Mouse (Mus musculus) heart, embryonic 11.5 days (tissue): ENCODE data around the gene Slc35e3. TPM values are rescaled to one million over a fixed set of nuclear protein-coding genes. Genes with fewer than 3 reads are reported as not detected.
"Not testable (repeated sequence)": the region's sequence is repeated elsewhere in the genome, so short reads cannot be mapped to it uniquely, and the experiment has no call there.

Experiments used
- ATAC-seq: fragments of 200-750 bp; cut with Nextera tagmentation; replicated peaks from 2 replicates; pipeline ENCODE4 v1.8.0; 2017; ENCODE audit warnings: moderate library complexity; ENCODE audit not compliant: insufficient number of reproducible peaks, low FRiP score, low TSS enrichment
- H3K27ac ChIP-seq: fragments of 300-500 bp; sonication (generic); 2 replicates; pipeline ENCODE4 v1.5.1; 2014; ENCODE audit warnings: mild to moderate bottlenecking, low read depth, low read length
- H3K27me3 ChIP-seq: fragments of 300-500 bp; sonication (generic); 2 replicates; pipeline ENCODE4 v1.6.1; 2014; ENCODE audit warnings: mild to moderate bottlenecking, low read length, mixed read lengths; ENCODE audit not compliant: control insufficient read depth, insufficient read depth
- H3K36me3 ChIP-seq: fragments of 300-500 bp; sonication (generic); 2 replicates; pipeline ENCODE4 v1.6.1; 2014; ENCODE audit warnings: mild to moderate bottlenecking, low read length, moderate library complexity, mixed read lengths; ENCODE audit not compliant: control insufficient read depth, insufficient read depth
- H3K4me1 ChIP-seq: fragments of 300-500 bp; sonication (generic); 2 replicates; pipeline ENCODE4 v1.6.1; 2014; ENCODE audit warnings: low read length; ENCODE audit not compliant: control insufficient read depth, insufficient read depth
- H3K4me2 ChIP-seq: fragments of 300-500 bp; sonication (generic); 2 replicates; pipeline ENCODE4 v1.6.1; 2014; ENCODE audit warnings: mild to moderate bottlenecking, moderate library complexity
- H3K4me3 ChIP-seq: fragments of 300-500 bp; sonication (generic); 2 replicates; pipeline ENCODE4 v1.5.1; 2014; ENCODE audit warnings: low read depth, low read length
- H3K9ac ChIP-seq: fragments of 300-500 bp; sonication (generic); 2 replicates; pipeline ENCODE4 v1.6.1; 2014; ENCODE audit warnings: mild to moderate bottlenecking, low read depth, low read length, moderate library complexity
- H3K9me3 ChIP-seq: fragments of 300-500 bp; sonication (generic); replicated peaks from 2 replicates; pipeline ENCODE4 v1.6.1; 2016; ENCODE audit warnings: low read length; ENCODE audit not compliant: control insufficient read depth
- WGBS: fragments of 180-500 bp; shearing (Covaris S2); extraction: QIAGEN DNeasy Blood & Tissue Kit; methylation state at CpG from one replicate; pipeline ENCODE4 v1.1.7; 2014; ENCODE audit not compliant: insufficient replicate concordance; 5-methylcytosine and 5-hydroxymethylcytosine counted together
- polyA plus RNA-seq: library from polyadenylated mRNA; unstranded; fragments of >200 nt; fragmentation: Nextera tagmentation; extraction: Ambion mirVana; gene quantifications from 2 replicates; pipeline ENCODE4 v1.2.1, GENCODE M21; 2014

The Slc35e3 gene
- polyA plus RNA-seq, 1 experiment from 2014 or later = 6.9 TPM

GRCm38 (mm10) chr10:117740171-117740570 lies 6.0 kb downstream of the Slc35e3 start:
- no peak overlapping the region for H3K4me3 ChIP-seq
- H3K4me2 ChIP-seq = no peak overlapping the region
- H3K27ac ChIP-seq = no peak overlapping the region
- H3K27me3 ChIP-seq = no peaks in the 10 kb centered on the region
- peaks cover 6% of the 10 kb centered on the region for H3K4me1 ChIP-seq
- H3K36me3 ChIP-seq = peaks cover 11% of the 10 kb centered on the region
- no peak overlapping the region for H3K9ac ChIP-seq
- 97% methylated on average over 10 of the region's 10 CpGs for WGBS
- ATAC-seq = no peak
- H3K9me3 ChIP-seq = no peaks in the 10 kb centered on the region

- 94% methylated on average over 6 of the region's 6 CpGs for WGBS
- Histone ChIP-seq H3K36me3 (peaks cover 11% of the 10 kb centered on the region), H3K27ac (no peak overlapping the region), H3K27me3 (no peaks in the 10 kb centered on the region), H3K4me1 (peaks cover 6% of the 10 kb centered on the region), H3K4me2 (no peak overlapping the region), H3K9me3 (no peaks in the 10 kb centered on the region), H3K9ac (no peak overlapping the region), H3K4me3 (no peak overlapping the region)
- no peak for ATAC-seq
These were observed 6.6 kb downstream of the Slc35e3 start for GRCm38 (mm10) chr10:117739648-117739948.

GRCm38 (mm10) chr10:117738928-117739647 lies 7.1 kb downstream of the Slc35e3 start:
- Histone ChIP-seq H3K4me2 (no peak overlapping the region), H3K9me3 (no peaks in the 10 kb centered on the region), H3K4me3 (no peak overlapping the region), H3K9ac (no peak overlapping the region), H3K4me1 (peaks cover 6% of the 10 kb centered on the region), H3K36me3 (peaks cover 11% of the 10 kb centered on the region), H3K27me3 (no peaks in the 10 kb centered on the region), H3K27ac (no peak overlapping the region)
- no peak for ATAC-seq
- WGBS = 87% methylated on average over 15 of the region's 15 CpGs

GRCm38 (mm10) chr10:117738140-117738921 lies 7.8 kb downstream of the Slc35e3 start:
- Histone ChIP-seq H3K27ac (no peak overlapping the region), H3K4me3 (no peak overlapping the region), H3K36me3 (peaks cover 11% of the 10 kb centered on the region), H3K9ac (no peak overlapping the region), H3K4me1 (peaks cover 7% of the 10 kb centered on the region), H3K4me2 (no peak overlapping the region), H3K27me3 (no peaks in the 10 kb centered on the region), H3K9me3 (no peaks in the 10 kb centered on the region)
- no peak for ATAC-seq
- 80% methylated on average over 13 of the region's 13 CpGs for WGBS

GRCm38 (mm10) chr10:117737498-117737897 lies 8.7 kb downstream of the Slc35e3 start:
- not testable (repeated sequence) for ATAC-seq

GRCm38 (mm10) chr10:117737075-117737474 lies 9.1 kb downstream of the Slc35e3 start:
- Histone ChIP-seq H3K36me3 (peaks cover 11% of the 10 kb centered on the region), H3K4me3 (no peak overlapping the region), H3K4me1 (peaks cover 14% of the 10 kb centered on the region), H3K9ac (no peak overlapping the region), H3K27me3 (no peaks in the 10 kb centered on the region), H3K9me3 (no peaks in the 10 kb centered on the region), H3K4me2 (no peak overlapping the region), H3K27ac (no peak overlapping the region)
- ATAC-seq = no peak
- 83% methylated on average over 4 of the region's 4 CpGs for WGBS

More at GRCm38 (mm10) chr10:117737498-117737897, 8.7 kb downstream of the Slc35e3 start:
- not testable (repeated sequence) for H3K9me3 ChIP-seq, H3K27ac ChIP-seq, H3K27me3 ChIP-seq, H3K4me3 ChIP-seq, H3K9ac ChIP-seq, H3K4me2 ChIP-seq
- peaks cover 14% of the 10 kb centered on the region for H3K4me1 ChIP-seq
- peaks cover 11% of the 10 kb centered on the region for H3K36me3 ChIP-seq
- 88% methylated on average over 8 of the region's 8 CpGs for WGBS

GRCm38 (mm10) chr10:117736573-117736972 lies 9.6 kb downstream of the Slc35e3 start:
- ATAC-seq = no peak
- peaks cover 11% of the 10 kb centered on the region for H3K36me3 ChIP-seq

GRCm38 (mm10) chr10:117735396-117735795 lies 10.8 kb downstream of the Slc35e3 start:
- H3K9ac ChIP-seq, H3K4me3 ChIP-seq, H3K27me3 ChIP-seq, ATAC-seq, H3K4me1 ChIP-seq, H3K9me3 ChIP-seq, H3K4me2 ChIP-seq, H3K27ac ChIP-seq: not testable (repeated sequence)
- 80% methylated on average over 11 of the region's 12 CpGs for WGBS
- peaks cover 11% of the 10 kb centered on the region for H3K36me3 ChIP-seq

More at GRCm38 (mm10) chr10:117736573-117736972, 9.6 kb downstream of the Slc35e3 start:
- Histone ChIP-seq H3K27ac (no peak overlapping the region), H3K4me3 (no peak overlapping the region), H3K9ac (no peak overlapping the region), H3K9me3 (no peaks in the 10 kb centered on the region), H3K27me3 (no peaks in the 10 kb centered on the region), H3K4me1 (peaks cover 12% of the 10 kb centered on the region), H3K4me2 (no peak overlapping the region)
- WGBS = 87% methylated on average over 5 of the region's 5 CpGs
